Mouse (Mus musculus) layer of hippocampus, postnatal 36 days (tissue): Measurements from ENCODE around the gene Fto. TPM values are rescaled to one million over a fixed set of nuclear protein-coding genes. Genes with fewer than 3 reads are reported as not detected.

Experiments used
- DNase-seq, 2 experiments: peaks; one replicate each; pipeline ENCODE4 v3.0.0; 2022
- total RNA-seq, 2 experiments: library from RNA; stranded (reverse); gene quantifications; 2 replicates each; pipeline ENCODE4 v1.2.3; 2021

Gene Fto
- total RNA-seq, 2 experiments from 2014 or later: 136 to 140 TPM

GRCm38 (mm10) chr8:91502791-91503190, 189.5 kb downstream of the Fto start:
- no peak for DNase-seq

GRCm38 (mm10) chr8:91504360-91504759, 191.0 kb downstream of the Fto start:
- DNase-seq: no peak

DNA sequence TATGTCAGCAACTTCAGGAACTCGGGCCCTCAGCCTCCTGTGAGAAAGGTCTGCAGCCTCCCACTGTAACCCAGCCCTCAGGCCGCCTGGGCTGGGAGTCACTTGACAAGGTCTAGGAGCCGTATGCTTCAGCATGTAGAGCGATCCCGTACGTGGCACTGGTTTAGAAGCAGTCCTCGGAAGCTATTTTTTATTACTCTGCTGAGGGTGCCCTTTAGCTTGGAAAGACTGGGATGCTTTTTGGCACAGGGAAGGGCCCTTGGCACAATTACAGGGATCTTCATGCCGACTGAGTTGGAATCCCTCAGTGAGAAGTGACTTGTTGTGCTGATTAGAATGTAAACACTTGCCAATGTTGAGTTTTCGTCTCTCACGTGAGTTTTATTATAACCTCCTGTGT, 191.6 kb downstream of the Fto start:
- DNase-seq: no peak

DNA sequence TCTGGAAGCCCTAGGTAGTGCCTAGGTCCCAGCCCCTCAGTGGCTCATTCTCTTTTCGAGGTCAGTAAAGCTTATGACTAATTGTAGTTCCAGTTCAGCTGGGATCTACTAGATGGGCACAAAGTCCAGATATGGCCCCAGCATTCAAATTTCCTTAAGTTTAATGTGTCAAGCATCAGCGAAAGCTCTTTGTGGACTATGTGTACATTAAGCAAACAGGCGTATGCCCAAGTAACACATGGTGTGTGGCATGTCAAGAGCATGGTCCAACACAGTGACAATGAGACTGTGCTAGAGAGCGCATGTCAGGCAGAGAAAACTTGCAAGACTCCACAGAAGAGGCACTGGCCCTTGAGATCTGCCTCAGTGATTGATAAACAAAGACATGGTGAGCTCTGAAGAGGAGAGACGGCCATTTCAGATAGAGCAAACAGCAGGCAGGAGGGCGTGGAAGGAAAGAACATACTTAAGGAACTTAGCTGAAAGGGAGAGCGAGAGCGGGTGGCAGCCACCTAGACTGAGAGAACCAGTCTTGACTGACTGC, 192.2 kb downstream of the Fto start:
- DNase-seq: no peak

DNA sequence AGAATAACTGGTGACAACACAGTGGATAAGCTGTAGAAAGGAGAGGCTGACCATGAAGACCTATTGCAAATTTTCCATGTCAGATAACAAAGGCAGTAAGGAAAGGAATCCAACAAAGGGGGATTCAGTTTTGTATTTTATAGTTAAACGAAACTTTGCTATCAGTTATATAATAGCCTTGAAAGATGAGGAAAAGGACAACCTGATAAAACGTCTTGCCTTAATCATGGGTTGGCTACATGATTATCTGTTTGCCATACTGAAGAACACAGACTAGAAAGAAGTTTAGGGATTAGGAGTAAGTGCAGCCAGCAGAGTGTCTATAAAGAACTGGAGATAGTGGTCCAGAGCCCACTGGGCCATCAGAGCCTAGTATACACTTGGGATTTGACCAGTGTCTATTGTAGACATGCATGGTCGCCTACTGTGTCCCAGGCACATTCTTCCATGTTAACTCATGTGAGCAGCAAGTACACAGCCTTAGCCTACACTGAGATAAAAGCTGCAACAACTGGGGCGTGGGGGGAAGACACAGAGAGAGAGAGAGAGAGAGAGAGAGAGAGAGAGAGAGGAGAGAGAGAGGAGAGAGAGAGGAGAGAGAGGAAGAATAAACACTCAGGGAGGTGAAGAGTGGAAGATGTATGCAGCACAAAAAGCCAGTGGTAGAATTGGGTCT, 192.8 kb downstream of the Fto start:
- no peak for DNase-seq

DNA sequence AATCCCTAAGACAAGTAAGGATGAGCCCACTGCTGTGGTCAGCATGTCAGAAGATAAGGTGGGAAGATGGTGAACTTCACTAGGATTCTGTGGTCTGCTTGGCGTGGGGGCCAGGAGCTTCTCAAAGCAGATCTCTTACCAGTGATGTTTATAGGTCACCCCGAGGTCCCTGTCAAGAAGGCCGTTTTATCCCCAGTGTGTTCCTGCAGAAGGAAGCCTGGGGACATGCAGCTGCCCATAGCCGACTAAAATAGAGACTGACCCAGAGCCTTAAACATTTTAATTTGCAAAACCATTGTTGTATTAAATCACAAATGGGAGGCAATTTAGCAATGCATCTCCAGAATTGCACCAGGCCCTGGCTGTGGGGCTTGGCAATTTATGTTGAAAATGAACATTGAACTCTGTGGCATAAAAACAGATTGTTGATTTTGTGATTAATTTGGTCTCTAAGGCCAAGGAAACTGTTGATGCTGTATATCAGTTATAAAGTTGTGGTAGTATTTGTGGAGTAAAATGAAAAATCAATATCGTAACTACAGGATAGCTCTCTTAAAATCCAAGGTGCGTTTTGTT, 193.4 kb downstream of the Fto start:
- DNase-seq: no peak

- no peak for DNase-seq
Measured at GRCm38 (mm10) chr8:91507681-91508097, 194.4 kb downstream of the Fto start.

- DNase-seq: no peak
Measured at GRCm38 (mm10) chr8:91508284-91508683, 195.0 kb downstream of the Fto start.

GRCm38 (mm10) chr8:91509206-91509899, 196.0 kb downstream of the Fto start:
- no peak for DNase-seq

DNA sequence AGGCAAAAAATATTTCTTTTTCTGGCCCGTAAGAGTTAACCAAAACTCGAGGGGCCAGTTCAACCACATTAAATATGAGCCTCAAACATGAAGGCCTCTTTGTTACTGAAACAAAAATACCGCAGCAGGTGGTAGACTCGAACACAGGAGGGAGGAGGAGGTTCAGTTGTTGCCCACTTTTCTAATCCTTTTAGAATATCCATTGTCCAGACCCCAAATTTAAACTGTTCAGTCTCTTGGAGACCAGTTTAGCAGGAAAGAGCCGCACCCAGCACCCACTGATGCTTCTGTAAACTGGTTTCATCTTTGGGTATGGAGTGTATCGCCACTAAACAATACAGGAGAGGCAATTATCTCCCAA, 196.6 kb downstream of the Fto start:
- DNase-seq: no peak

DNA sequence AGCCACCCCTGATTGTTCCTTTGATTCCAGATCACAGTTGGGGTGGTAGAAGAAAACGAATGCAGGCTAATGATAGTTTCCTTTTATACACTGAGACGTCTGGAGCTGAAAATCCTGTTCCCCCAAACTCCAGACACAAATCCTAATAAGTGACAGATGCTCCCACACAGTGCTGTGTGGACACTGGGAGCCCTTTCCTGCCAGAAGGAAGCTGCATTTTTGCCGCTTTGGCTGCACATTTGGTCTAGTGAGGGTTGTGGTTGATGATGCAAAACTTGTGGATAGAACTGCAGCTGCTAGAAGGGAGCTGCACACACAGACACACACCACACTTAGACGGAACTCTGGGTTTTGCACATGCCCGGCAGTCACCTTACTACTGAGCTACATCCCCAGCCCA, 197.4 kb downstream of the Fto start:
- no peak for DNase-seq

DNA sequence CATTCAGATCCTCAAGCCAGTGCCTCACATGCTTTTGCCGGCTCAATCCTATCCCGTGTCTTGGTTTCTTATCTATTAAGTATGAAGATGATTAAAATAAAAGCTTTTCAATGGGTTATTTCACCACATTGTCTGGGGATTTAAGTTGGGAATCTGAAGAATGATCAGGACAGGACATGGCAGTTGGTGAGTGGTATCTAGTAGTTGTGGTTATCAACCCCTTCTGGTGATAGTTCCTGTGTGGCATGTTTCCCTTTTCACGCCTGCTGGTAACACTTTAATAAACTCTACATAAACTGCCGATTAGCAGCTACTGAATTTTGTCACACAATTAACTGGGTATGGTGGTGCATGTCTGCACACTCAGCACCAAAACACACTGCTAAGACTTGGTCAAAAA, 198.6 kb downstream of the Fto start:
- no peak for DNase-seq

DNA sequence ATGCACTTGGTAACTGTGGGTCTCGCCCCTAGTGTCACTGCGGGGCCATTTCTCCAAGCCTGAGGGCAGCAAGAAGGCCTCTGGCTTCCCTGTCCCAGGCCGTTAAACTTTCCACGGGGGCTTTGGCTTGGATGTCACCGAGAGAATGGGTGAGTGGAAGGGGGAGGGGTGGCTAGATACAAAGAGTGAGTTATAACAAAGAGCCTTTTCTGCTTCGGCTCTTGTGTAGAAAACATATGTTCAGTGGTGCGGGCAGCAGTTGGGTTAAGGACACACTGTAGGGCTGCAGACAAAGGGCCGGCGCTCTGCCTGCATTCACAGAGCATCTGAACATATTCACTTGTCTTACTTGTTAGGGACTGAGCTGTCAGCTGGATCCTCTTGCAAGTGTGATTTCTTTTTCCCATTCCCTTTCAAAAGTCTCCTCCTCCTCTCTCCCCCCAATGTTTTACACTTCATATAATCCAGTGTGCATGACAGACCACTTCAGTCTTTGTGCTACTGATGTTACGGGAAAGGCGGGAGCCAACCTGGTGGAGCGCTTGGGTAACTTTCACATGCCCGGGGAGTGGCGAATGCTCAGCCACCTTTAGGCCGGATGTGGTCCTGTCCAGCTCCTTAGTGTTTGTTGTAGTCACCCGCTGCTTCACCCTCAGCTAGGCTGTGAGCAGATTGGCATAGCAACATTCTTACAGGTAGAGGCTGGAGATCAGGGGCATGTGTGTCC, 201.6 kb downstream of the Fto start:
- DNase-seq: no peak

DNA sequence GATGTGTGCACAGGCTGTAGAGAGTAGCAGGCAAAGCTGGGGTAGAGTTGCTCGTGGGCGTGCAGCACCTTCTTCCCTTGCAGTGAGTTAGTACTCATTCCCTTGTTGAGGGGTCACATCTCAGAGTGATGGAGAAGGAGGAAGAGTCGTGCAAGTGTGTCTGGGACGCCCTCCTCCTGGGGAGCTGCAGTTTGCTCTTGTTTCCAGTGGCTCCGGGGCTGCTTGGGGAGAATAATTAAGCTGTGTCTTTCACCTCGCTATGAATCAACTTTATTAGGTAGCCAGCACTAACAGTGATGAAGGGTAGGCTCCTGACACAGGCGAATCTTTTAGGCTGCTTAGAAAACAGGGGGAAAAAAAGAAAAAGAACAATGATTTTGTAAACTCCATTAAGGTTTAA, 203.1 kb downstream of the Fto start:
- no peak for DNase-seq

- no peak for DNase-seq
Measured at GRCm38 (mm10) chr8:91518085-91518484, 204.8 kb downstream of the Fto start.

DNA sequence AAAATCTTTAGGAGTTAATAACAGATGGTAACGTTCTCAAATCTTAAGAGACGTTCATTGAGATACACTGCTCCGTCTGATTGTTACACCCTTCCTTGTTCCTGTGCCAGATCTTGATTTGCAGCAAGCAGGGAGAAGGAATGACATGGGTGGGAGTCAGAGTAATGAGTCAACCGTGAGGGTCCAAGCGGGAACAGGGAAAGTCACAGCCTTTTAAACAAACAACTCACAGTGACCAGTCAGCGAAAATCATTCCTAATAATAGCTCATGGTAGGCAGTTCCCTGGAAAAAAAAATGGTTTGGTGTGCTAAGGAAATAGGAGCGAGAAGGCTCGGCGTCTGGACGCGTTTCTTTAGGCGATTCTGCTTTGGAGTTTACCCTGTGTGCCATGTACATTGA, 208.9 kb downstream of the Fto start:
- DNase-seq: no peak

- DNase-seq: no peak
Measured at GRCm38 (mm10) chr8:91524056-91524864, 210.9 kb downstream of the Fto start.

DNA sequence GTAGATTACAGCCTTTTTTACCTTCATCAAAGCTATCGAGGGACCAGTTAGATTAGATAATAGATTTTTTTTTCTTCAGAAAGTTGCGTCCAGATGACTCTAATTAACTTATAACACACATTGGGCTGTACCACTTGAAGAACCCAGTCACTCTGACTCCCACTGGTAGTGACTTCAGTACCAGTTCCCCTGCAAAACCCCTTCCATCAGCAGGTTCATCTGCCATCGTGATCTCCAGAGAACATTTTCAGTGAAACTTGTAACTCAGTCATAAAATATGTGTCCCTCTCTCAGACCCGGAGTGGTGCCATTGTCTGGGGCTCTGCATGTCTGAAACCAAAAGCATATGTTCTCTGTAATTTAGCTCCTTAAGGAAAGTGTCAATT, 211.5 kb downstream of the Fto start:
- no peak for DNase-seq

DNA sequence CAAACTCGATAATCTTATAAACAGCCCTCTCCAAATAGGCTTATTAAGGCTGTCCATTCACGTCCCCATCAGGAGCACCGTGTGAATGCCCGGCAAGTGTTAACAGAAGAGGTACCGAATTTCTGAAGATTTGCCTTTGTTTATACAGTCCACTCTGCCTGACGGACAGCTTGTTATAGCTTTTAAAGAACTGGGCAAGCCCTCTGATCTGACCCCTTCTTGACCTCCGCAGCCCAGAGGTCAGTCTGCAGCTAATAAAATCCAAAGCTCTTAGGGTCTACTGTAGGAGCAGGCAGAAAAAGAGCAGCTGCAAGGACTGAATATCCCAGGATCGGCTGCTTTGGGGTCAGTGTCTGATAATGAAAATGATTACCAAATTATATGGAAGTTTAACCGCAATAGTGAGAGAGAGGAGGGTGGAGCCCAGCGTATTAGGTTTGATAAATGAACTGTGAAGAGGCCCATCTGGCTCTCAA, 212.1 kb downstream of the Fto start:
- no peak for DNase-seq

- DNase-seq: no peak
Measured at GRCm38 (mm10) chr8:91528967-91529366, 215.6 kb downstream of the Fto start.

DNA sequence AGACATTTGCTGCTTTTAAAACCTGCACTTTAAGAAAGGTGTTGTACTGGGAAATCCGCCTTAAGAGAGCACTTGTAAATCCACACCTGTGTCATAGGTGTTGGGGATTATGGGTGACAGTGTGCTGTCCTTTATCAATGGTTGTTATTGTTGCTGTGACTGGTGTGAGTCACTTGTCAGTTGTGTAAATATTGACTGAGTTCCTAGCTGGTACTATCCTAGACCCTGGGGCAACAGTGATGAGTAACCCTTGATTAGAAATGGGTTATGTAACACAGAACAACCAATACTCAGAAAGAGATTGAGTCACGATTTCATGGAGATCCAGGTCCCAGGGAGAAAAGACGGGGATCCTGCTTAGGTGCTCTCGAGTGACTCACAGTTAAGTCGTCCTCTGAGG, 216.4 kb downstream of the Fto start:
- no peak for DNase-seq

DNA sequence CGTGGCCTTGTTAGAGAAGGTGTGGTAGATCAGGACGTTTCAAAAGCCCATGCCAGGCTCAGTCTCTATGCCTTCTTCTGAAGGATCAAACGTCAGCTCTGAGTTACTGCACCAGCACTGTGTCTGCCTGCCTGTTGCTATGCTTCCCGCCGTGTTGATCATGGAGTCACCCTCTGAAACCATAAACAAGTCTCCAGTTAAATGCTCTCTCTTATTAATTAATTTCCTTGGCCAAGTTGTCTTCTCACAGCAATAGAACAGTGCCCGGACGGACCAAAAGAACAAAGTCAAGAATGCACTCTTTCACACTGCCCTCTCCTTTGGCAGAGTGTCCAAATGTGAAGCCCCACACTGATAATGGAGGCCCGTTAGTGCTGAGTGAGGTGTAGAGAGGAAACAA, 217.3 kb downstream of the Fto start:
- DNase-seq: no peak
